Mouse (Mus musculus) 416B (cell line): ENCODE measurements at regions not wholly inside any gene's neighbourhood (a gene's known extent, or its start where the extent isn't known, plus 50 kb on each side); places are given as distances from the start of the nearest gene placed in this dataset.

Experiments used
- DNase-seq: peaks from one replicate; pipeline ENCODE4 v3.0.0; 2011; ENCODE audit warnings: low read depth

DNA sequence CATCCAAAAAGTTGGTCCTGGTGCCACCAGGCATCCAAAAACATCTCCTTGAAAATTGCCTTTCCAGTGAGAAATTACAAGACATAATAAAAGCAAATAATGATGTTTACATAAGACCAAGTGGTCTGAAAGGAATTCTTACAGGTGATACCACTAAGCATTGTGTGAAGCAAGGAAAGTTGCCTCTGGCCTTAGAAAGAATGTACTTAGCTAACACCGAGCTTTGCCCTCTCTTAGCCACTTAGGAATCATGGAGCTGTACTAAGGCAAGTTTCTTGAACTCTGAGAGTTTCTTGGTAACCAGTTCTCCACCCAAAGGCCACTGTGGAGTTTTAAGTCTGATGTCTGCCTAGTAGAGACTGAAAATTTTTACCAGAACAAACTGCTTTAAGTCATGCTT is 359.4 kb upstream of the Cdh11 start:
- no peak for DNase-seq

DNA sequence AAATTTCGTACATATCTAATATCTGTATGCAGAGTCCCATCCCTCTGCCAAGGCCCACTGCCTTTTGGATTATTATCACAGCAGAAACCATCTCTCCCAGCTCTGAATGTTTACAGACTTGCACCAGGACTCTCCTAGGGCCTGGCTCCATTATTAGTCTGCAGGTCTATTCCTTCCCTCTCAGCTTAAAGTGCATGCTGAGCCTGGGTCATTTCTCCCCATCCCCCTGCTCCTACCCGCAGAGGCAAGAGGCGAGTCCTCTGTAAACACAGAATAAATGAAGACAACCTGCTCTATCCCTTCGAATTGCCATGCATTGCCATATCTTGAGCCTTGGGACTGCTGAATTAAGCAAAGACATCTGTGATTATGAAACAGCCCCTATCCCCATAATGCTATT is 362.6 kb upstream of the Cdh11 start:
- DNase-seq, result no peak

DNA sequence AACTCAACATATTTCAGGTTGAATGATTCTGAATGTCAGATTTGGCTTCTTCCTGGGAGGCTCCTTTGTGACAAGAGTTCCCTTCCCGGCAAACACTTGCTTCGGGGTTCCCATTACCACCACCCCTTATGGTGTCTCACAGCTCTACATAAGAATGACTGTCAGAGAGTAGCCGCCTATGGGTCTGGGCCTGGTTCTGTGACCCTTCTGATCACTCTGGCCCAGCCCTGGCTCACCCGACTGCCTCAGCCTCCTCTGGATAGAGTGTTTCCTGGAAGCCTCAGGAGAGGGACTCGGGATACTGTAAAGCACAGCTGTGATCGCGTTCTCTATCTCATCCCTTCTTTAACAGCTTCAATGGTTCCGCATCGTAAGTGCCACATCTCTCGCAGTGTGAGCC is 363.0 kb upstream of the Cdh11 start:
- no peak for DNase-seq

DNA sequence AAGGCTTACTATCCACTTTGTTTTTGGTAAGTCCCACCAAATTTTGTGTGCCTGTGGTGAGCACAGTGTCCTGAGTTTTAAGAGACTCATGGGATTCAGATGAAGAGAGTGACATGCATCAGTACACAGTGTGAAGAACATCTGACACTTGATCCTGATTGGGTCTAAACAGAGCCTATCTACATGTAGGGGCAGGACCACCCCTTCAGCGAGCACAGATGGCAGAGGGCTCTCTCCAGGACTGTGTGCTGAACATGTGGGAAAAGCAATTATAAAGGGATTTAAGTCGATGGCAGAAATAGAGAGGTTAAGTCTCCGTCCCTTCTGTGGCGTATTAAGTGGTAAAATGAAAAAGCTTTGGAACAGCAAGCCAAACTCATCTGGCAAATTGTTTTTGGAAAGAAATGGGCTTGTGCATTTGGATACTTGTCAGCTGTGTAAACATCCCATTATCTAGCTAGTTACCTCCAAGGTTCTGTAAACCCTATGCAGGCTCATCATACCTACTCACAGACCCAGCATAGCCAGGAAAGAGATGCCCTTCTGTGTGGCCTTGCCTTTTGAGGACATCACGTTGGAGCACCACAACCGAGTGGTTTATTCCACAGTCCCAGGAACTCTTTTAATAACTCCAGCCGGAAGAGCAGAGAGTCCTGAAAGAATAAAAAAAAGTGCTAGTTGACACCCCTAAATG is 381.3 kb upstream of the Cdh11 start:
- no peak for DNase-seq

DNA sequence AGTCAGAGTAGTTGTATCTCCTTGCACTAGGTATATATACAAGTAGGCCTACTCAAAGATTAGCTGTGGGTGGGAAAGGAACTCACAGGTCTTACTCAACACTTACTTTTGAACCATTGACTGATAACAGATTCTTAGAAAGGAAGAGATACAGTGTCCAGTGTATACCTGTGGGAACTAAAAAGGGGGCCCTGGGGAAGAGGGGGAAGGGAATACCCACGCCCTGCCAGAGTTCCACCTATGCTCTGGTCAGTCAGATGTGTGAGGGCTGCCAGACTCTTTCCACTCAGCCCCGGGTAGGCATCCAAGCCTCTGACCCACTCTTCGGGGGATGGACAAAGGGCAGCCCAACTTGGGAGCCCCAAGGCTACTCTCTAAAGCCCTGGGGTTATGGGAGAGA is 387.9 kb upstream of the Cdh11 start:
- DNase-seq, result no peak

DNA sequence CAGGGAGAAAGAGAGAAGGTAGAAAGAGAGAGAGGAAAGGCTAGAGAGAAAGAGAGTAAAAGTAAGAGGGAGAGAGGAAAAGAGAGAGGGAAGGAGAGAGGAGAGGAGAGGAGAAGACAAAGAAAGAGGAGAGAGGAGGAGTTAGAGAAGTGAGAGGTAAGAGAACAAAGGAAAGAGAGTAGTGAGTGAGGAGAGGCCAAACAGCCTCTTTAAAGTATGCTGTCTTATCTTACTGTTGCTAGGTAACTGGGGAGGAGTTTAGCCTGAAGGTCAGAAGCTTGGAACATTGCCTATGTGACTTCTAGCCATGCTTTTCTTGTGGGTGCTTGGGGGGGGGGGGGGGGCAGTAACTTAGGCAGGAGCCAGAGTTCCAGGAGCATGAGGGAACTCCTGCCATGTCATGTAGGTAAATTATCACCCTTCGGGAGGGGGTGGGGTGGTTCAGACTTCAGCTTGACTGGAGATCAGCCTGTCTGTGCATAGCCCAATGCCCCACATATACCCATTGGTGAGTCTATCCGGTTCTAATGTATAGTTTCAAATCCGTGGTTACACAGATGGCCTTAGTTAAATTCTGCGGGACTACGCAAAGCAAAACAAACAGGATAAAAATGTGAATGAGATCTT is 388.5 kb upstream of the Cdh11 start:
- DNase-seq, result no peak

DNA sequence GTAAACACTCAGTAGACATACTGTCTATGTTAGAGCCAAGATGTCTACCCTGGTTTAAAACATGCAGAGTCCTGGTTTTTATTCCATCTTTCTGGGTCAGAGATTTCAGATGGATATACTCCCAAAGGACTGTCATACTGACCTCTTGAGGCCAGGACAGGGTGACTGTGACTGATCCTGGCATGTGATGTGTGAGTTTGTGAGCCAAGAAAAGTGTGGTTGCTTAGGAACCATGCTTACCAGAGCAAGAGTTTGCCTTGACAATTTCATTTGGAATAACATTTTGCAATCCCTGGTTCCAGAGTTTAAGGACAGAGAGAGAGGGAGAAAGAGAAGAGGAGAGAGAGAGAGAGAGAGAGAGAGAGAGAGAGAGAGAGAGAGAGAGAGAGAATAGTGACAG is 395.2 kb upstream of the Cdh11 start:
- DNase-seq, result no peak

DNA sequence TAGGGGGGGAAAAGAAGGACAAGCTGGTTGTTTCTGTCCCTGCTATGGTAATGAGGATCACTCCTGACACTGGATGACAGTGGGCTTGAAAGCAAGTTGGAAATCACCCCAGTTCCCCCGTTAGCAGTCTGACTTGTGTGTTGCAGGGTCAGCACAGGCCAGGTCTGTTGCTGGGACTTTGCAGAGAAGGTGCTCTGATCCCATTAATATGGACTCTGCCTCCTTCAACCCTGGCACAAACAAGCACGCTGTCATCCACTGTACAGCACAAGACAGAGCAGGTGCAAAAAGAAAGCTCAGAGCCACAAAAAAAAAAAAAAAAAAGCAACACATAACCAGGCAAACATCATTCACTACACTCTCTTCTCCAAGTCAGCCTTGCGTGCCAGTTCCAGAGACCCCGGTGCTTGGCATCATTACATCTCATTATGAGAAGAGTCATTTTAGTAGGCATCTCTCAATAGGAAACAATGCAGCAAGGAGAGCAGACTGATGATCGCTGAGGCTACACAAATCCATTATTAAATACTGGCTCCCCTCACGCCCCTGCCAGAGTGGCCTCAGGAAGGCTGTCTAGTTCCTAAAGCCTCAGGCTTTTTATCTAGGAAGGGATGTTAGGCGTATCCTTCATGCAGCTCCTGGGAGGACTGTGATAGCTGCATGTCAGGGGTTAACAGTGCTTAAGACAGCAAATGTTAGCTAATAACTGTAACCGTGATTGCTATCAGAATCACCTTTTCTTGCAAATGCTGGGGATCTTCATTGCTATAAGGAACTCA is 403.5 kb upstream of the Cdh11 start:
- DNase-seq, result no peak

DNA sequence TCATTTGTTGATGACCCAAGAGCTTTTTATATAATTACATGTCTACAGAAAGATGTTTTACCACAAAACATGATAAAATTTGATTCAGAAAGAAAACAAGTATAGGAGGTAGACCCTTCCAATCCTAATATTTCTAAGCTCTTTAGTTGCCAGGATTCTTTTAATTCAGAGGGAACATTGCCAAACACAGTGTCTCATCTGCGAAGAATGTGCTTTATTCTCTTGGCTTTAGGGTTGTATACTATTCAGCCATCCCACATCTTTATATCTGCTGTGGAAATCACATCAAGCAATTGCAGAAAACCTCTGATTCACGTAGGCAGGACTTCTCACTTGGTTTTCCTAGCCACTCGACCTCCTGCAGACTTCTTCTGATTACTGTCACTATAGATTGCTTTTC is 412.8 kb upstream of the Cdh11 start:
- no peak for DNase-seq

DNA sequence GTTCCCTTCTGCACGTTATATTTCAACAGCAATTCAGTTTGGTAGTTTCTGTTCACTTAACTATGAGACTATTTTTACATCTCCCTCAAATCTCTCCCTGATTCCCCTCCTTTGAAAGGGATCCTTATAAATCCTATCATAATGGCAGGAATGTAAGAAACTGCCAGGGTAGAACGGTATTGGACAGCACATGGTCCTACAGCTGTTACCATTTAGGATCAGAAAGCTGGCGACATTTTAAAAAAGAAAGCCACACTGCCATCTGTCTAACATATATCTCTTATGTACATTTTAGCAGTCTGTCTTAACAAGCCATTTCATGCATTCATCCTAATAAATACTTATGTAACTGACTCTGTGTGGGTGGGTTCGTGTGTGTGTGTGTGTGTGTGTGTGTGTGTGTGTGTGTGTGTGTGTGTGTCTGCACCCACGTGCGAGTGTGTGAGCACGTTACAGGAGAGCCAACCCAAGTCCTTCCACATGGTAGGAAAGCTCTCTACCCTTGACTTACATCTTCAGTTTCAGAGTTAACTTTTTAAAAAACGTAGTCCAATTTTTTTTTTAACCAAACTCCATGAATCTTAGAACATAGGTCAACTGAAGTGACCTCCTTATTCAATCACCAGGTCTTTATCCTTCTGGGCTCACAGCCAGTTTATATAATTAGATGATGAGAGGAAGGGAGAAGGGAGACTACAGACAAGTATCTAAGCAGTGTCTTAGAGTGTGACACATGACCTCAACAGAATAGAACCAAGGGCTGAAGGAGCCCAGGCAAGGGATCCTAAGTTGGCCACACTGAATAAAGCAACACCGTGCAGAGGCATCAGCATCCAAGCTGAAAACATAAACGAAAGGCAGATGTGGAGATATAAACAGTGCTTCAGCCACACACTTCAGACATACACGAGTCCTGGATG is 414.5 kb upstream of the Cdh11 start:
- DNase-seq, result no peak

DNA sequence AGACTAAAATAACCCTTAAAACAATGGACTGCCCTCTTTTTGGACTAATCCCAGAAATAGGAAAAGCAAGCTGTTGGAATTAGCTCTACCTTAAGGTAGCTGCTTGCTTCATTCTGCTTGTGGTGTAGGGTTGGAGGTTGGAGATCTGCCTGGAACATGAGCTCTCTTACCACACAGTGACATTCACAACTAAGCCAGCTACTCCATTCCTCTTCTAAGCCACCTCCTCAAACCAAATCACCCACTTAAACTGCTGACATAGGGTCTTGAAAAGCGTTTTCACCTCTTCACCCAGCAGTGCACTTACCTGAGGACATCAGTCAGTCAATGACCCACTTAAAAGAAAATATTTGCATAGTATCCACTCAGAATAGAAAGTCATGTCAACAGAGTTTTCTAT is 418.3 kb upstream of the Cdh11 start:
- no peak for DNase-seq

DNA sequence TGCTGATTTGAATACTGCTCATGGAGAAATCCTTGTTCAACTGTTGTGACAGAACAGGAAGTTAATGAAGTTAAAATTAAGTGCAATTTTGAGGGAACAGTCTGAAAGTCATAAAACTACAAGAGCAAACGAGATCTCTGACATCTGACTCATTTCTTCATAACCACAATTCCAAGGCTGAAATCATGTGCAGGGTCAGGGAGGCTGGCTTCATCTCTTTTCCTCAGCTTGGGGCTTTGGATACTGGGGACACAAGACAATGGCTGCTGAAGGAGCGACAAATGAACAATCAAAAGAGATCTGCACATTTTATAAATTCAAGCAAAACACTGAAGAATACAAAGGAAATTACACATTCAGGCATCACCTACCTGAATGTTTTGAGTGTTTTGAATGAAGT is 429.2 kb upstream of the Cdh11 start:
- DNase-seq, result no peak

DNA sequence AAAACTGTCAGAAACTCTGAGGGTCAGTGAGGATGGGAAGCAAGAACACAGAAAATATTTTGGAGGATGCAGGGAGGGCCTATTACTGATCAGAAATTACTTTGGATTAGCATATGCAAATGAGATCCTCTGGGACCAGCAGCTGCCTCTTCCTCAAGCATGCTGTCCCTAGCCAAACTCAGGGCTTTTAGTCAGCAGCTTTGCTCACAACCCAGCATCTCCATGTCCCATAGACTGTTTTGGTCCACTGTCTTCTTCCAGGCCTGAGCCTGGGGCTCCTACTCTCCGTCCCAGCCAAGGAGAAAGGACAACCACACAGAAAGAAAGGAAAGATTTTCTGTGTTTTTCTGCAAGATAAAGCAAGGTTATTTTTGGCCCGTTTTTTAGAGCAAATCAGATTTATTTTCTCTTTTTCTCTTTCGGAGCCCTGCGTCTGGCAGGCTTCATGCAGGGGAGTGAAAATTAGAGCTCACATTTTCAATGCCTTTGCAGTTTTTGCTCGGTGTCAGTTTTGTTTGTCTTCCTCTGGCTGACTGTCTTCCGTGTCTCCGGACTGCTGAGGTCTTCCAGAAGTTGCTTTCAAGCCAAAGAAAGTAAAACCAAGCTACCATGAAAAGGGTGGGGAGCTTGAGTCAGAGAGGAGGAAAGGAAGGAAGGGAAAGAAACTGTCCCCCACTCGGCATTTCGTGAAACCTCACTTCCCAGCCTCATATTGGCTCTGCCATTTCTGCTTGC is 445.5 kb upstream of the Cdh11 start:
- no peak for DNase-seq

DNA sequence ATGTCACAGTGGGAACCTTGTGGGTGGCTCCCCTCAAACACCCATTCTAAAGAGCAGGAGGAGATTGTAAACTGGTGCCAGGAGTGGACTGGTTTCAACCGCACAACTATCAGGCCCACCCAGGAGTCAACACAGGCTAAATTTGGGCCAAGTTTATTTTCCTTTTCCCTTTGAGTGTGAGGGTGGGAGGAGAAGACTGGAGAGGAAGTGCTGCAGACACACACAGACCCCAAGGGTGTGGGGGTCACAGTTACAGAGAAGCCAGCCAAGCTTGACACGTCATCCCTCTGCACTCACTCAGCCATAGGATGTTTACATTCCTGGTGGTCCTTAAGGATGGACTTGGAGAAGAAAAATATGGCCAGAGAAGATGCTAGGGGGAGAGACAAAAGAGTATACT is 448.9 kb upstream of the Cdh11 start:
- no peak for DNase-seq

DNA sequence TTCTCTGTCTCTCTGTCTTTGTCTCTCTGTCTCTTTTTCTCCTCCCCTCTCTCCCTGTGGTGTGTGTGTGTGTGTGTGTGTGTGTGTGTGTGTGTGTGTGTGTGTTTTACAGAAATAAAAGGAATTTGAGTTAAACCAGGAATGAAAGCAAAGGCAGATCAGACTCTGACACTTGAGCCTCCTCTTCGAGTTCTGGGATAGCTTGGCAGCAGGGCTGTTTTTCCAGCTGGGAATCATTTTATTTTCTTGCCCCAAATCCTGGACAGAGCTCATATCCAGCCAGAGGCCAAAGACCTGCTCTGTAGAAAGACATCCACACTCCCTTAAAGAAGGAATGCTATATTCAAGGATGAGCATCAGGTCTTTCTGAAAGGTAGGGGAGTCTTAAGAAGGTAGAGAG is 450.2 kb upstream of the Cdh11 start:
- no peak for DNase-seq

DNA sequence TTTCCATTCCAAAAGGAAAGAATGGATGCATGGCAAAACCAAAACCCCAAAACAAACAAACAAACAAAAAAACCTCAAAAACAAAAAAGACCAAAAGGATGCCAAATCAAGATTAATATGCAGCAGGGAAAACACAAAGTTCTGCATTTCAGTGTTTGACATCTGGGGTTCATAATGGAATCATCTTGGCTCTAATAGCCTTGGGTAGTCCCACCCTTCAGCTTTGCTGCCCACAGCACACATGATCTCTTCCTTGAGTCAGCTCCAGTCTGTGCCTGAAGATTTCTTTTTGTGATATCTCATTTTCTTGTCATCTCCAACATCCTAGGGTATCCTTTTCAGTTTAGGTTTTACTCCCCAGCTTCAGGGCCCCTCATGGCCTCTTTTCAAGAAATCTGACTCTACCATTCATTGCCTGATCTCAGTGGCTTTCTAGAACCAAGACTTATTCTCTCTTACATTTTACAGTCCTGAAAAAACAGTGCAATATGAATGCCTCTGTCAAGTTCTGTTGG is 453.1 kb upstream of the Cdh11 start:
- DNase-seq, result no peak

DNA sequence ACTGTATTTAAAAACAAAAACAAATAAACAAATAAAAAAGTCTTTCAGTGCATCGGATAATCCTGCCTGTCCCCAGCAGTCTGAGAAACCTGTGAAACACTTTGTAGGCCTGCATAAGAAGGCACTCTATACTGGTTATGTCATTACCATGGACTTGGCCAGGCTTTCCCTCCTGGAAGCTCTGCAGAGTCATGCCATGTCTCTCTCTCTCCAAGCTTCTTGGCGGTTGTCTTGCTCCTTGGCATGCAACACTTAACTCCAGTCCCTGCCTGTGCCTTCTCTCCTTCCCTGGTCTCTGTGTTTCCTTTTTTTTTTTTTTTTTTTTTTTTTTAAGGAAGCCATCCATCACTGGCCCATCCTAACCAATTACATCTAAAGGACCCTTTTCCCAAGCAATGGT is 458.7 kb upstream of the Cdh11 start:
- no peak for DNase-seq

DNA sequence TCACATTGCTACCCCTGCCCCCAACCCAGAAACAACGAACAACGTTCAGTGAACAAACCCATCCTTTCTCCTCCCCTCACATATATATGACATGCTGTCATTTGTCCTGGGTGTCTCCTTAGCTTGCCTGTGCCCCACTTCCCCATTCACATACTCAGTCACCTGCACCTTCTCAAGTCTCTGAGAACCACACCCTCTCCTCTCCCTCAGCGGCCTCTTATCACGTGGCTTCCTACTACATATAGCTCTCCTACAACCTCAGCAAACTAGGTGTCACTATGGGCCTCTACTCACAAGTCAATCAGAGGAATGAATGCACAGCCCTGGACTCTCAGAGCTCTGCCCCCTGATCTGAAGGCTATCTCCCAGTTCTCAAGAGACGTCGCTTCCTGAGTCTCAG is 459.2 kb upstream of the Cdh11 start:
- no peak for DNase-seq

DNA sequence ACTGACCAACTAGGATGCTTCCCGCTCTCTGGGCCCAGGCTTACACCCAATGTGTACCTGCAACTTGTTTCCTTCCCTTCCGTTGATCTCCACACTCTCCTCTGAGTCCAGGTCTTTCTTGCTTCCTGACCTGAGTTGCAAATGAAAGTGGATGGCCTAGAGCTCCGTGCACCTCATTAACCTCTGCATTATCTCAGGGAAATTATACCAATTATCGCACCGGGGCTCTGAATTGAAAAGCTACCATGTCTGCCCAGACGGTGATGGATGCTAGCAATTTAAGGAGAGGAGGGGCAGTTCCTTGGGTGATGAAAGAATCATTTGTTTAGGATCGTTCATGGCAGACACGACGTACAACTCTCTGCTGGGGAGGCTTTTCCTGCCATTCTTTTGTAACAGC is 460.4 kb upstream of the Cdh11 start:
- no peak for DNase-seq

DNA sequence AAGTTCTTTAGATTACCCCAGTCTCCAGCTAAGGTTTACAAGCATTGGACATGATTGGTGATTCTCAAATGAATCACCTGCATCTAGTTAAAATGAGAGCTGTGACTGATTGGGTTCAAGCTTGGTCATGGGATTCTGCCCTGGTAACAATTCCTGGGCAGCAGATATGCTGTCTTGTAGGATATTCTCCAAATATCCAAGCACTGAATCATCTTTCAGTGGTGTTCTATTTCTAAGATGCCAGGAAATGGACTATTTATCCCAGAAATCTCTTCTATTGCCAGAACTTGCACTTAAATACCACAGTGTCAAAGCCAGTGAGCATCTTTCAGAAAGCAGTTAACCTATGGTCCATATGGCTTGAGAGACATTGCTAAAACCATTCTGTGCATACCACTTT is 475.8 kb upstream of the Cdh11 start:
- no peak for DNase-seq

DNA sequence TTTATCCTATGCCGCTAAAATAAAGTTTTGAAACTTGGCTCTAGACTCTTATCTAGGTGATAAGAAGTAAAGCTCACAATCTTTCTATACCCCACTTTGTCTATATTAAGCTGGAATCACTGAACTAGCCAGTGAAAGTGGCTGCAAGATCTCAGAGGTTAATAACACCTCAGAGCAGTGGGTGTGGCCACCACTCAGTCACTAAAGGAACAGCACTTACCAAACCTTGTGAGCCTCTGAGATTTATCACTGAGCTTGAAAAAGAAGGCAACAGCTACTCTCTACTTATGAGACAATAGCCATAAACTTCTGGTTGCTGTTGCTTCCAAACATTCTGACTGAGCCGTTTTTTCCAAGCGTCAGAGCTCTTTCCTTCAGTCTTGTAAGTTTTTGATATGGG is 484.6 kb upstream of the Cdh11 start:
- no peak for DNase-seq
